Mouse (Mus musculus): ENCODE data around the gene Hgd.
A peak's percentile ranks its signal among the peaks of the same experiment; 100 is the strongest.

Hgd gene

DNA sequence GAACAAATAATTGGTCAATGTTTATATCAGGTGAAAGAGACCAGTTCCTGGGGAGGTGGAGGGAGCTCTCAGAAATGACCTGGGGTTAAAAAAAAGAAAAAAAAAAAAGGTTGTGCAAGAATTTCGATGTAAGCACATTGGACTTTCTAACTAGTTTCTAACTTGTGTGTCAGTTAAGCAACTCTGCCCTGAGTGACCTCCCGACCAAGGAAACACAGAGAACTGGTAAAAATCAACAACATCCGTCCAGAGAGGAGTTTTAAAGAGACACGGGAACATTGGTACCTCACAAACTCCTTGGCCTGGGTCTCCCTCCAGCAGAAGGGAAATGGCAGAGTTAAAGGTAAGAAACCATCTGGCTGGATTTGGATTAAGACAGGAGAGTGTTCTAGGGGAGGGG lies at the start of gene Hgd:
TSS of gene Hgd (plus strand) at position 160 of the 400 bp plus-strand sequence.
- no peak for DNase-seq (ENCODE audit: low spot score in 2 of 2)

DNA sequence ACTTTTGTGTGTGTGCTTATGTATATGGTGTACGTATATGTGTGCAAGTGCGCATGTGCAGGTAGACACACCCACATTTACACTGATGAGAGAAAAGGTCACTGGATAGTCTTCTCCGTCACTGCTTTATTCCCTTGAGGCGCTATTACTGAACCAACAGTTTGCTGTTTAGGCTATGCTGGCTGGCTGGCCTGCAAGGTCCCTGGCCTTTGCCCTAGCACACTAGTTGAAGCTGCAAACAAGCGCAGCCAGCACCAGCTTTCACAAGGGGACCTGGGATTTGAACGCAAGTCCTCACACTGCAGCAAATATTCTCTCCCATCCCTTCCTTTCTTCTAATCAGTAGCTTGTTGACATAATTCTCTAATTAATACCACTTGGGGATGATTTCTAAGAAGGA lies 49.8 kb upstream of the Hgd start:
- no peak for DNase-seq (ENCODE audit: low spot score in 2 of 2)

DNA sequence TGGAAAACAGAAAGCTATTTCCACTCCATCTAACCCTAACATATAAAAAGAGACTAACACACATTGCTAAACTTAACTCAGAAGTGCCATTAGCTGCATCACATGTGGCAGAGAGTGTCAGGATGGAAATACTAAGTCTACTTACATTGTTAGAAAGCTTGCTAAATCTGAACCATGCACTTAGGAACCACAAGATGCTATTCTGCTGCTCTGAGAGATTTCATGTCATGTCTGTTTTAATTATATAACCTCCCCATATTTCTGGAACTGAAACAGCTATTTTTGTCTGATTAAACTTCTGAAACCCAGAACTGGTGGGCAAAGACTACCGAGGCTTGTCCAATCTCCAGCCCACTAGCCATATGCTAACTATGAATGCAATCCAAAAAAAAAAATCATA lies 47.9 kb upstream of the Hgd start:
- no peak for DNase-seq (ENCODE audit: low spot score in 2 of 2)

DNA sequence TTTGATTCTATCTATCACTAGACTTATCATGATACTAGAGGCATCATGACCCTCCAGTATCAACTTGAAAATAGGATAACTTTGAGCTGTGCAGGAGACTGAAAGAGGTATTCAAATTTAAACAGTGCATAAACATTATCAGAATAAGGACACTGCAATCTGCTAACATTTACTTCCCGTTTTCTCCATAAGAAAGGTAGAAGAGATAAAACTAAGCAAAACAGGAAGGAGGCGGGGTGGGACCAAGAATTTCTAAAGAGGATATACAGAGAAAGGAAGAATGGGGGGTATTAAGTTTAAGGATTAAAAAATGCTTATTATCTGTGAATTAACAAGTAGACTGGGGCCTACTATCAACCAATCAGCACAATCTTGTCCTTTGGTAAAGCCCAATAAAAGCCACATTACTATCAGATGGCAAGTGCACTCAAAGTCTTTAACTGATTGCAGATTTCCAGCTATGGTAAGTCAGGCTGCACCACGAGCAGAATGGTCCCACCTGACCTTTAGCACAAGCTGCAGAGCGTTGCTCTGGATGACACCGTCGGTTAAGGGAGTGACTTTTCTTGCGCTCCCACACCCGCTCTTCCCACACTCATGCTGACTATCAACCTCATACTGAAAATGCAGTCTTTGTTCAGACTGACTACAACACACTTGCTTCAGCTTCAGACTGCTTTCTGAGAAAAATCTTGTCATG lies 46.4 kb upstream of the Hgd start:
- no peak for DNase-seq (ENCODE audit: low spot score in 2 of 2)

DNA sequence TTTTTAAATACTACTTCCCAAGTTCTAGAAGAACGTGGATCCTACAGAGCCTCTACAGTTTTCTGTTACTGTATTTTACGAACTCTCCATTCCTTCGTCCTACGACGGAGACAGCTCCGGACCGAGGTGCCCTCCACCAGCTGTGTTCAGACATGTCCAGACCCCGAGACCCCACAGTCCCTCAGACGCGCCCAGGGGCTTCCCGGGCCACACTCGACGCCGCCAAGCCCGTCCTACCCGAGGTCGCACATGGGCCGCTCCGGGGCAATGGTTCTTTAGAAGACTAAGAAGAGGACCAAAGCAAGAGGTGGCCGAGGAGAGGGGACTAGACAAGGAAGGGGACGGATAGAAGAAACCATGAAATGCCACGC lies 40.7 kb upstream of the Hgd start:
- DNase-seq (ENCODE audit: low spot score in 2 of 2), result no peak

DNA sequence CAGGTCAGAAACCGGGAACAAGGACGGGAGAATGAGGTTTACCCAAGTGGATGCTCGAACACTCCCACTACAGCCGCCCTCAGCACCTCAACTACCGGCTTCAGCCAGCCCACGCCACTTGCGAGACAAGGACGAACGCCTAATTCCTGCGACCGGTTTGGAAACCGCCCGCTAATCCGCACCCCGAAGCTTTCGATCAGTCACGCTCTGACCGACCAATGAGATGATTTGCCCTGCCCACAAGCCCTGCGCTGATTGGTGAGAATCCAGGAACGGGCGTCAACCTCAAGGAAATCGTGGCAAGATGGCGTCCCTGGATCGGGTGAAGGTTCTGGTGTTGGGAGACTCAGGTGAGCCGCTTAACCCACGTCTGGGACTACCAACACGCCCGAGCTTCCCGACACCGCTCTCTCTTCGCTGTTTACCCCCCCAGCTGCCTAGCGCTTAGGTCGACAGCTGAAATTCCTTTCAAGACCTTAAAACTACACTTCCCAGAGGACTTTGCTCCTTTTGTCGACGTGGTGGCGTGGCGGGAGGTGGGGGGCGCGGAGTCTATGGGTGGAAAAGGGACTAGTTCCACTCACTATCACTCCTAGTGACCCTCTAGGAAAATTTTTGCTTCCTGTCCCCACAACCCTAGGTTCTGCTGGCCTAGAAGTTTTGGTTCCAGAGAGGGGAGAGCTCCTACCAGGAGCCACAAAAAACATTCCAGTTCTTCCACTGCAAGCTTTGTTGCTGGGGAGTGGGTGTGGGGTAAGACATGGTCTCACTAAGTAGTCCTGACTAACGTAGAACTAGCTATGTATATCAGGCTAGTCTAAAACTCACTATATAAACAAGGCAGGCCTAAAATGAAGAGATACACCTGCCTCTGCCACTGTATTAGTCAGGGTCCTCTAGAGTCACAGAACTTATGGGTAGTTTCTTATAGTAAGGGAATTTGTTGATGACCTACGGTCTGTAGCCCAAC lies 40.1 kb upstream of the Hgd start, which contains the start of the genes Gtf2e1 and Rabl3:
TSS of gene Gtf2e1 (minus strand) at position 179 of the 970 bp plus-strand sequence.
TSS of gene Rabl3 (plus strand) at position 275 of the 970 bp plus-strand sequence.
- peak; percentile 95 to 97 for DNase-seq (ENCODE audit: low spot score in 2 of 2)

DNA sequence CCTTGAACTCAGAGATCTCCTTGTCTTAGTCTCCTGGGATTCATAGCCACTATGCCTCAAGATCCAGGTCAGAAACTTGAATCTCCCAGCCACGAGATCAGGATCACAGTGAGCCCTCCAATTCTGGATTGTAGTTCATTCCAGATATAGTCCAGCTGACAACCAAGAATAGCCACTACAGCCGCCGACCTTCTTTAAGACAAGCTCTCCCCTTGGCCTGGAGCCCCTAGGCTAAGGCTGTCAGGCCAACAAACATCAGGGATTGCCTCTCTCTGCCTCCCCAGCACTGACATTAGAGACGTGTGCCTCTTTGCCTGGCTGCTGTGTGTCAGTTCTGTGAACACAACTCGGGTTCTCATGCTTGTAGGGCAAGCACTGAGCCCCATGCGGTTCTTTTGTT lies 39.2 kb upstream of the Hgd start:
- DNase-seq (ENCODE audit: low spot score in 2 of 2), result no peak

DNA sequence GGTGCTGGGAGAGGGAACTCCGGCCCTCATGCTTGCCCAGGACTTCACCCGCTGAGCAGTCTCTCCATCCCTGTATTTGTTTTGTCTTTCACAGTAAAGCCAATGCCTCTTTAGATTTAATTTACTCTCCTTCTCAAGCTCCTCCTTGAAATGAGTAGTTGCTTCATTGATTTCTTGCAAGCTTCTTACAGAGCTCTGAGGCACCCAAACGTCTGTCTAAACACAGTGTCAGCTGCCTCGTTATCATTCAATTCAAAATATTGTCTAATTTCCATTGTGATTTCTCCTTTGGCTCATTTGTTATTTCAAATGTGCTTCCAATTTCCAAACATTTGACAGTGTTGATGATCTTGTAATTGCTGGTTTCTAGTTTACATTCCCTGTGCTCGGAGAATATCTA lies 33.6 kb upstream of the Hgd start:
- no peak for DNase-seq (ENCODE audit: low spot score in 2 of 2)

DNA sequence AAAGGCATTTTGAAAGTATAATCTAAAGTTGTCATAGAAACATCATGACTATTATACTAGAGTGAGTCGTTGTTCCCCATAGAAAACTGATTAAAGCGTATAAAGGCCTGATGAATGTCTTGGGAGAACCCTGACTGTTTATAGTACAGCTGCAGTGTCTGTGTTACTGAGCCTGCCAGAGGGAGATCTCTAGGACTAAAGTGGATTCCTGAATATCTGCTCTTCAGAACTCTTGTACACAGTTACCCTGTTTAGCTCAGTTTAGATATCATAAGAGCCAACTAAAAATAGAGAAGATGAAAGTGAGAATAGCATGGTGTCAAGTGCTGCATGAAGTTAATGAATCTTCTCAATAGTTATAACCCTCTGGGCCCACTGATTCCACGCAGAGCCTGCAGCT lies 29.7 kb upstream of the Hgd start:
- no peak for DNase-seq (ENCODE audit: low spot score in 2 of 2)

DNA sequence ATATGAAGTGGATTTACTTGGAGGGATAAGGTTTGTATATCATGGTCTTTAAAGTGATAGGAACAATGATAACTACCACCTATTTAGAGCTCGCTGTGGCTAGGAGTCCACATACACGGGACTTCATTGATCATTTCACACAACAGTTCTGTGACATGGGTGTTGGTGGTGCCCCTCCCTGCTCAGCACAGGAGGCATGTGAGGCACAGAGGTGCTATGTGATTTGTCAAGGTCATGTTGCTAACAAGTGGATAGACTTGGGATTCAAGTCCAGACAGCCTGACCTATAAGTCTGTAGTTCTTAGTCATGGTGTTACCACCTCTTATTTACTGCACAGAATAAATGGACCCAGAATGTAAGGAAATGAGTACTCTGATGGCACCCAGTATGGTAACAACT lies 29.0 kb upstream of the Hgd start:
- DNase-seq (ENCODE audit: low spot score in 2 of 2), result no peak

DNA sequence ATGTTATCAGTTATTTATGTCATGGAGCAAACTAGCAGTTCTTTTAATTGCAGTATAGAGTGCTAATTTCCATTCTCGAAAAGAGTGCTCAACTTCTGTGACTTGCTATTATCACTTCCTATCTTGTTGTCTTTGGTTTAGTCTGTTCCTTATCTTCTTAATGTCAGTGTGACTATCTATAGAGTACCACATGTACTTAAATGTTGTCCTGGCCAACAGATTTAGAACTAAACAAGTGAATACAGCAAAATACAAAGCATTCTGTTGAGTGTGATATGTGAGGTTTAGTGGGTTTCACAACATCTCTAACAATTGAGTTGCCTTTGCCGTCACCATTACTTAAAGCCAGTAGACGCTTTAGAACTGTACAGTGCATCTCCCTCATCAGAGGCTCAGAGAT lies 27.1 kb upstream of the Hgd start:
- DNase-seq (ENCODE audit: low spot score in 2 of 2), result no peak

DNA sequence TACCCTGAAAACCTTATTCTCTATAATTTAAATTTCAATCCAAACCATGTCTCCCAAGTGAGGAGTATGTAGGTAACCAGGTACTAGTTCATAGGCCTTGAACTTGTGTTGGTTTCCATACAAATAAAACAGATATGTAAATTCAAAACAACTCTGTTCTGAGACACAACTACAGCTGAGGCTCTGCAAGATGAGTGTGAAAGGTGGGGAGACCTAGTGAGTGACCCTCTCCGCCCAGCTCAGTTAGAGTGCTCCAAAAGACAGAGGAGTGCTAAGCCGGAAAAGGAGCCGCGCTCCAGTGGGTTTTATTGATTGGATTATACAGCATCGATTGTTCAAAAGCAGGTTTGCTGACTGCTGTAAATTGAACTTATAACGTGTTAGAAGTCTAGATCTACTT lies 17.5 kb upstream of the Hgd start:
- no peak for DNase-seq (ENCODE audit: low spot score in 2 of 2)

DNA sequence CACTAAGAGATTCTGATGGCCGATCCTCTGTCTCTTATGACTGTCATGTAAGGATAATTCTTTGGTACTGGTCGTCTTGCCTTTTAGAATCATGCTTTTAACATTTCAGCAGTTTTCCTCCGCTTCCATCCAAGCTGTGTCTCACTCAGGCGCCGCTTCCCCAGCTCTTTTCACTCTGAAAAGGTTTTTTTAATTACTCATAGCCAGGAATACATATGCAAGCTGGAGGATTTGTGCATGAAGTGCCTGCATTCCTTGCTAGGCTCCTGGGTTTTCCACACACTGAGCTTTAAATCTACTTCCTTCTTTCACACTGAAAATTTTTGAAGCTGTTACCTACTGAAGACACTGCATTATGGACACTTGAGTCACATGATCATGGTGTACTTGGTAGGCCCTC lies 17.0 kb upstream of the Hgd start:
- no peak for DNase-seq (ENCODE audit: low spot score in 2 of 2)

DNA sequence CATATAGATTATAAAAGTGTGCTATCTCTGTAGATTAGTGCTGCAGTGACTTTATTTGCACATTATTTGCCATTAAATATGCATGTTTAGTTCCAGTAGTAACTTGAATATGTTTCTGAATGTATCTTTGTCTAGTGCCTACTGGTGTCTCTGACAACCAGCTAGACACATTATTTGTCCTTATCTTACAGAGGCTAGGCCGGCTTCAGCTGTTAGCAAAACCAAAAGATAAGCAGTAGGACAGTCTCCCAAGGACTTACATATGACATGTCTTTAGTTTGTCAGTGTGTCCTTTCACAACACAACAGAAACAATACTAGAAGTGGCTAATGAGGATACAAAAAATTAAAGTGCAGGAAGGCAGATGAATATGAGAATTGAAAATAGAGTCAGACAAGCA lies 14.8 kb upstream of the Hgd start:
- no peak for DNase-seq (ENCODE audit: low spot score in 2 of 2)

DNA sequence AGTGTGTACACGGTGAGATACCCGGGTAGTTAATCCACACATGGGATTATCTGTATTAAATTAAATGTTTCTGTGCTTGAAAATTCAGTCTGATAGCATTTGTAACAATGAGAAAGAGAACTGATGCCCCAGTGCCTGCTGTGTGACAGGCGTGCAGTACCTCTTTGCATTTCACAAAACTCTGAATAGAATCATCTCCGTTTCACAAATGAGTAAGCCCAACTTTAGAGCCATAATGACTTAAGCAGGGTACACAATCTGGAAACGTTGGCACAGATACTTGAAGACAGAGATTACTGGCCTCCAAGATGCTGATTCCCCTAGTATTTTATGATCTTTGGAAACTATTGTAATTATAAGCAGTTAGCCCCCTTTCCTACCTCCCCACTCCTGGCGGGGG lies 13.8 kb upstream of the Hgd start:
- DNase-seq (ENCODE audit: low spot score in 2 of 2), result no peak

DNA sequence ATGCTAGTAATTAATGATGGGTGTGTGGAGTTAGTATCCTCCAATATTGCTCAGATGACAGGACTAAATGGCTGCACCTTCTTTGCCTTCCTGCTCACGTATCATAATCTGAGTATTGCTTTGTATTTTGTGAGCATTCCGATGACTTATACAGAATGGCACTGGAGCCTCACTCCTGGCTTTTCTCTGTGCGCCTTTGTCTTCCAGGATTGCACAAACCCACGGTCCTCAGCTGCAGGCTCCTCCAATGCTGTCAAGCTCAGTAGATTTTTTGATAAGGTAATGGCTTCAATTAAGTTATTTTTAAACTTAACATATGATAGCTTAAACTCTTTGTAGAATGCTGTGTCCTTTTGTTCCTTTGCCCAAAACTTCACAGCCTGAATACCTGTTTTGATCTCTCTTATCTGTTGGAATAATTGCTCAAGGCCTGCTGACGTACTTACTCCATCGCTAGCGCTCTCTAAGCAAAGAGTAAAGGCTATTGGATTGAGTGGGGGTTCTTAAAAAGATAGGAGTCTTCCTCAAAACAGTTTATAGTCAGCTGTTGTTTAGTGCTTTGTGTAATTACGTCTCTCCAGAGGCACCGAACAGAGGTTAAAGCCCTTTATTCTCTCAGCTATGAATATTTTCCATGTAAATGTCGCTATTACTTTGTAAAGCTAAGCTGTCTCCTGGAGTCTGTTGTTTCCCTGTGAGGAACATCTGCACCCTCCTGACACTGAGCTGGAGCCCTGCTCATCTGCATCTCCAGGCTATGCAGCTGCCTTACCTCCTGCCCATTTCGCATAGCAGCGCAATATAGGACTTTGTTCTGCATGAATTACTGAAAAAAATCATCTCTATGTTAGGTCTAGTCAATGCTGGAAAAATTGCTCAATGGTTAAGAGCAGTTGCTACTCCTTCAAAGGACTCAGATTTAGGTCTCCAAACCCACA lies 12.6 kb upstream of the Hgd start:
- DNase-seq (ENCODE audit: low spot score in 2 of 2), result no peak

DNA sequence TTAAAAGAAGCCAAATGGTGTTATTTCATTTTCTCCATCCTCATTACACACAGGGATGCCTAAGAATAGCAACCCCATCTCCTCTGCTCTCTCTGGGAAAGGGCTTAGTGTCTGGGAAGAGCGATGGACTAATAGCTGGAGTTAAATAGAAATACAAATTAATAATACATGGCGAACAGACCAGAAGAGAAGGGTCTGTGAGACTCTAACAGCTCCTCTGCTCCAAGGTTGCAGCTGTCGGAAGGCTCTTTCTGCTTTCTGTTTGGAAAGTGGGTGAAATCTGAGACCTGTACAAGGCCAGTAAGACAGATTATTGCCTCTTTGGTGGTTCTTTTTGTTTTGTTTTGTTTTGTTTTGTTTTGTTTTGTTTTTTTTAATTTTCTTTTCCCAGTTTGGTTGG lies 8.4 kb upstream of the Hgd start:
- no peak for DNase-seq (ENCODE audit: low spot score in 2 of 2)

DNA sequence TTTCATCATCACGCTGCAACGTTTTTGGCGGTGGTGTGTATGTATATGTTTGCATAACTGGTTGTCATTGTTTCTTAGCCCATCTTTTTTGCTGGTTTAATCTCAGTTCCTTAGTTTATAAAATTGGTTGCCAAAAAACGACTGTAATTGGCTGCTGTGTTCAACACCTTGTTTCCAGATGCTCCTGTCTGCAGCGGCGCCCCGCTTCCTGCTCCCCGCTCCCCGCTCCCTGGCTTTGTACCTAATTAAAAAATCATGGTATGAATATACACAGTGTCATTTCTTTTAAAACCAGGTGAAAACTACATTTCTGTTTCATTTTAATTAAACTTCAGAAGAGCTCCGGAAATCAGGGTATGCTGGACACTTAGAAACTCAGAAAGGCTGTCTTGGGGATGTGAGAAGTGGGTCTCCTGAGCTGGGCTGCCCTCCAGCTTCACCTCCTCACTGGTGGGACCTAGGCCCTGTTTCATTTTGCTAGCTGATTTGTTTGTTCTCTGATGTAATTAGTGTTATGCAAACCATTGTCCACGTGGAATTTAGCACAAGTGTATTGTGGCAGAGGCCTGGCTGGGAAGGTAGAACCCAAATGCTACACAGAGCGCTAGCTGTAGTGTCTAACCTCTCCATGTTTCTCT lies 7.7 kb upstream of the Hgd start:
- no peak for DNase-seq (ENCODE audit: low spot score in 2 of 2)

DNA sequence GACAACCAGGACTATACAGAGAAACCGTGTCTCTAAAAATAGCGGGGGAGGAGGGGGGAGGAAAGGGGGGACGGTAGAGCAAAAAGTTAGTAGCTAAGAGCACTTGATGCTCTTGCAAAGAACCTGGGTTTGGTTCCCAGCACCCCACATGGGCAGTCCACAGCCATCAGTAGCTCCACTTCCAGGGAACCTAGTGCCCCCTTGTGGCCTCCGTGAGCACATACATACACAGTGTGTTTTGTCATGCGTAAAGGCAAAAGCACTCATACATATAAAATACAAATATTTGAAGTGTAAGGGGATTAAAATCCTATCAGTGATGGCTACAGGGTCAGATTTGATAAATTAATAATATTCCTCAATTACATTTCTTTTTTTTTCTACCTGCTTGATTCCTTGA lies 6.9 kb upstream of the Hgd start:
- DNase-seq (ENCODE audit: low spot score in 2 of 2), result no peak

DNA sequence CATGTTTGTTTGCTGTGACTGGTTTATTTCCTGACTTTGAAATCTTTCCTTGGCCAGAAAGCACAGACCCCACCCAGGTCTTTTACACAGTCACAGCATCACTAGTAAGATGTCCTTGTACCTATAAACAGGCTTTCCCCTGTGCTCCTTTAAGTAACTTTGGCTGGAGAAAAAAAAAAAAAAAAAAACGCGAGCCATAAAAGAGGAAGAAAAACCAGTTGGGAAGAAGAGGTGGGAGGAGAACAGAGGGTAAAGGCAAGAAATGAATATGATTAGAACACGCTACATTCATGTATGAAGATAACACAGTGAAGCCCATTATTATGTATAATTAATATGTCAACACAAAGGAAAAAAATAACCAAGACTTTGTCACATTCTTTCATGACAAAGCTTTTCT lies 4.6 kb upstream of the Hgd start:
- no peak for DNase-seq (ENCODE audit: low spot score in 2 of 2)

DNA sequence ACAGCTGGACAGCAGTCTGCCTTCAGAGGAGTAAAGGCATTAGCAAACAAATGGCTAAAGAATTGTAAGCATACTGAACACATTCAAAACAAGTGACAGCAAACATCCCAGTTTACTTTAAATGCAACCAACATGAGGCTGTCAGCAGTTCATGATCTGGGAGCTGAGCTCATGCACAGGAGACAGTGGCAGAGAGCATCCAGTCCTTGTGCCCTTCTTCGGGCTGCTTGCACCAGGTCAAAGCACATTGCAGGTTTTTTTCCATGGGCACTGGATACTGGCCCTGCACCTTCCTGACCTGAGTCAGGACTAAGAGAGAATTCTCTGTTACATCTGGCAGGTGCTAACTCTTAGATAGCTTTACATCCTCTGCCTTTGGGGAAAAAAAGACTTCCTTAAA lies 362 bp upstream of the Hgd start:
- DNase-seq (ENCODE audit: low spot score in 2 of 2), result no peak

DNA sequence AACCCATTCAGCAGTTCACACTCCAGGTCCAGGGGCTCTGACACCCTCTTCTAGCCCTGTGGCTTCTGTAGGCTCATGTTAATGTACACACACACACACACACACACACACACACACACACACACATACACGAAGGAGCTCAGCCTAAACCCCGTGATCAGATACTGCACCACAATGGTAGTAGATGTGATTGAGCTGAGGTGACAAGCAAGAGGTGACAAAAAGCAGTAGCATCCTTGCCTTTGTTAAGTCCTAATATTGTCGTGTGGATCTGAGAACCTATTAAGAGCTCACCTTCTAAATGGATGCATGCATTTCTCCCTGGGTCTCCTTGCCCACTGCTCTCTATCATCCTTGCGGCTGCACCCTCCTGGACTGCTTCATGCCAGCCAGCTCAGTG lies 698 bp downstream of the Hgd start:
- no peak for DNase-seq (ENCODE audit: low spot score in 2 of 2)

Data from frontal cortex, postnatal 25 days (tissue).